Mouse (Mus musculus) CH12F3 (cell line): Measurements from ENCODE around the gene Csnk2a2.

Source experiments
- in situ Hi-C: fragments of 300-500 bp; cut with MboI; formaldehyde crosslinking; loops from 2 replicates; pipeline ENCODE4 v1.14.3; 2020; ENCODE audit warnings: low sequenced_read_pairs

Csnk2a2 gene

DNA sequence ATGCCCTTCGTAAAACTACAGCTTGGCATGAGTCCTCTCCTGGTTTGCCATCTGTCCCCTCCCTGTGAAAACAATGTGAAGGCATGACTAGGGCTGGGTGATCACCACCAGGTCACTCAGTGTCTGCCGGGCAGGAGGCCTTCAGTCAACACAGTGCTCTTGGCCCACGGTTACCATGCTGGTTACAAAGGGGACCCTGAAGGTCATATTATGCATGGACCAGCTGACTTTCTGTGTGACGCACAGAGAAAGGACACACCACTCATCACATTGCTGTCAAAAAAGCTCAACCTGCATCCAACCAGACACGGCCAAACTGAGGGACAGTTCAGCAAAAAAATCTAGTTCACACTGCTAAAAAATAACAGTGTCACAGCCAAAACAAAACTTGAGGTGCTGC, at the start of gene Csnk2a2:
TSS of gene Csnk2a2 (minus strand) at position 34 of the 400 bp plus-strand sequence.
- in situ Hi-C loops = no loop called here

DNA sequence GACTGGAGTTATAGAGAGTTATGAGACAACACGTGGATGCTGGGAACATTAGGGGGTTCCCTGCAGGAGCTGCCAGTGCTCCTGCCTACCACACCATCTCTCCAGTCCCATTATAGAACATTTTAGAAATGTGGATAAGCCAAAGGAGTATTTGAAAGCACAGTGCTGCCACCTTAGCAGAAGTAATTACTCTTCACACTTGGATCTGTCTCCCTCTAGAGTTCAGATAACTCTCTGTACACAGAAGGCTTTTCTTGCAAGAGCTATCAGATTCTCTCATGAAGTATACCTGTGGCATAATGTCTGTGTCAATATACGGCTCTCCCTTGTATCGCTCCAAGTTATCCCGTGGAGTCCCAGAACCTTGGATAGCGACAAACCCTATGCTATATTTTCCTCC, 49.6 kb upstream of the Csnk2a2 start:
- in situ Hi-C loops = no loop called here

- in situ Hi-C loops = no loop called here
These were observed 43.9 kb upstream of the Csnk2a2 start, which contains the start of gene Ccdc113 for GRCm38 (mm10) chr8:95533584-95534387. Ccdc113 (plus strand) TSS chr8:95534085.

GRCm38 (mm10) chr8:95532206-95532605, 42.4 kb upstream of the Csnk2a2 start:
- in situ Hi-C loops = no loop called here

- in situ Hi-C loops = no loop called here
These were observed 39.0 kb upstream of the Csnk2a2 start for GRCm38 (mm10) chr8:95528750-95529310.

- in situ Hi-C loops = no loop called here
These were observed 38.4 kb upstream of the Csnk2a2 start for GRCm38 (mm10) chr8:95528194-95528593.

- in situ Hi-C loops = no loop called here
These were observed 34.2 kb upstream of the Csnk2a2 start for GRCm38 (mm10) chr8:95523991-95524390.

DNA sequence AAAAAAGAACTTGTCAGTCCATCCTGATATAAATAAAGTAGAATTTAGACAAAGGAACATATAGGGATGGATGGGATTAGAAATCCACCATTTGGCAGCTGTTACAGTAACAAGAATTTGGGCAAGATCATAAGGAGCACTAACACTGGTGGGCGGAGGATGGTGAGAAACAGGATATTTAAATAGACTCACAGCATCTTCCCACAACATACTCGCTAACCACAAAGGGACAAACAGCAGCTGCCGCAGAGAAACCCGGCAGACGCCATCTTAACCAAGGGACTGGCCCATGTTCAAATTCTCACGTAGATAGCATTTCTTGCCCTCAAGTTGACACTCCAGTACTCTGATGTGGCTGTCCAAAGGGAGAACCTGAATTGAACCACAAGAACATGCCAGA, 27.1 kb upstream of the Csnk2a2 start:
- in situ Hi-C loops = no loop called here

DNA sequence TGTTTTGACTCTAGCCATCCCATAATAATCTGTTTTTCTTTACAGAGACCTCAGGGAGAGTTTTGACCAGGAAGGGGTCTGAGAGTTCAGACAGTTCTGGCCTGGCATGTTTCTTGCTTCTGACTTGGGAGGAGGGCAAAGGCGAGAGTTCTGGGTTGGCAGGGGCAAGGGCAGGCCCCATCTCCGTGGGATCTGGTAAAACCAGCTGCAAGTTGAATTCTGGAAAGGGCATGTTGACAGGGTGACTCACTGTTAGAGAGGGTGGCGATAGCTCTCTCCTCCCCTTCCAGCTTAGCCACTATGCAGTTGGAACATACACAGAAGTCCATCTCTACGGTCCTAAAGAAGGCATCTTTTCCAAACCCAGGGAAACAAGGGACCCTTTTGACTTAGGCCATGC, 23.4 kb upstream of the Csnk2a2 start:
- in situ Hi-C loops = no loop called here

GRCm38 (mm10) chr8:95512257-95512656, 22.4 kb upstream of the Csnk2a2 start:
- in situ Hi-C loops = no loop called here

- in situ Hi-C loops = no loop called here
These were observed 16.4 kb upstream of the Csnk2a2 start for GRCm38 (mm10) chr8:95506245-95506644.

DNA sequence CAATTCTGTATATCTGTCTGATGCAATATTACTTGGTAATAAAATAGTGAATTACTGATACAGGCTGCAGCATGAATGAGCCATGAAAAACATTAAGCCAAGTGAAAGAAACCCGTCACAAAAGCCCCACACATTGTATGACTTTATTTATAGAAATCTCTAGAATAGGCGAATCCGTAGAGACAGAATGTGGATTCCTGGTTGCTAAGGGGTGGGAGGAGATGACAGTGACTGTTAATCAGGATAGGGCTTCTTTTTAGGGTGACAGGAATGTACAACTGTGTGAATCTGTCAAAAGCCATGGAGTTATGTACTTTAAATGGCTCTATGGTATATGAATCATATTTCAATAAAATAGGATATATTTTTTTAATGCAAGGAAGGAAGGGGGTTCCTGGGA, 15.8 kb upstream of the Csnk2a2 start:
- in situ Hi-C loops = no loop called here

DNA sequence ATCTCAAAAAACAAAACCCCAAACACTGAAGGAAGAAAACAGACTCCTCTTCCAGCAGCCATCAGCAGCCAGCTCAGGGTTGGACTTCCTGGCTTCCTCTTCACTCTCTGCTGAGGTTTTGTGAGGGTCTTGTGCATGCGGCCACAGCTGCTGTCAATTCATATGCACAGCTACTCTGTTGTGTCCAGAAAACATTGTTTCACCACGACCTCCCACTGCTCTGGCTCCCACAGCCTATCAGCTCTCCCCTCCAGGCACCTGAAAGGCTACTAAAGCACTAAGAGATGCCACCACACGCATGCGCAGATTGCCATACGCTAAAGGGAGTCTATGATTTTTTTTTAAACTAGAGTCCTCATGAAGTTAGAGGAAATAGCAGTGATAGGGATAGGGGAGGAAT, 15.0 kb upstream of the Csnk2a2 start:
- in situ Hi-C loops = no loop called here

GRCm38 (mm10) chr8:95502431-95502830, 12.6 kb upstream of the Csnk2a2 start:
- in situ Hi-C loops = no loop called here

- in situ Hi-C loops = no loop called here
These were observed 10.6 kb upstream of the Csnk2a2 start for GRCm38 (mm10) chr8:95500436-95500835.

GRCm38 (mm10) chr8:95499266-95500064, 9.6 kb upstream of the Csnk2a2 start:
- in situ Hi-C loops = no loop called here

DNA sequence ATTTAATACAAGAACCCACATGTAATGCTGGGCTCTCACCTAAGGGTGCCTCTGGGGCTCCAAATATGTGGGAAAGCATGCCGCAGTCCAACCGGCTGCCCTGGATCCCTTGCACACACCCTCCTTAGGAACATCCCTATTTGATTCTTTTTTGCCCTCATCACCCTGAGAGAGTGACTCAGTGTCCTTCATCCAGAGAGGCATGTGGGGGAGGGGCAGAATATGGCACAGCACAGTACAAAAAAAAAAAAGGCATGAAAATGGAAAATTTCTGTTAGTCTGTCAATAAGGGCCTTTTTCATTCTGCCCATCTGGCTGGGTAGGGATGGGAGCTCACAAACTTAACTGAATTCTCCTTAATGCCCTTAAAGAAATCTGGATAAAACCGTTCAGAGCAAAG, 8.0 kb upstream of the Csnk2a2 start:
- in situ Hi-C loops = no loop called here

DNA sequence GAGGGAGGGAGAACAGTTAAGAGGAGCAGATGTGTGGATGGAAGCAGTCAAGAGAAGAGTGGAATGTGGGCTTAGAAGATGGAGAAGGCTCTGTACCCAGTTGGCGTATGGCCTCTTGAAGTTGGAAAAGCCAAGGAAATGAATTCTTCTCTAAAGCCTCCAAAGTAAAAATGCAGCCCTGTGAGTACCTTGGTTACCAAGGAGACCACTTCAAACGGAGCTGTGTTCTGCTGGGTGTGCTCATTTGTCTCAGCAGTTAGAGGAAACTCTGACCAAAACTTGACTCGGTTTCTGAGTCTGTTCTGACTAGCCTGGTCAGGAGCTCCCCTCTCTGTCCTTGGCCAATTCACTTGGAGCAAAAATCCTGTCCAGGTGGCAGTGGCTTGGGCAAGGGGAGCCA, 6.6 kb upstream of the Csnk2a2 start:
- in situ Hi-C loops = no loop called here

DNA sequence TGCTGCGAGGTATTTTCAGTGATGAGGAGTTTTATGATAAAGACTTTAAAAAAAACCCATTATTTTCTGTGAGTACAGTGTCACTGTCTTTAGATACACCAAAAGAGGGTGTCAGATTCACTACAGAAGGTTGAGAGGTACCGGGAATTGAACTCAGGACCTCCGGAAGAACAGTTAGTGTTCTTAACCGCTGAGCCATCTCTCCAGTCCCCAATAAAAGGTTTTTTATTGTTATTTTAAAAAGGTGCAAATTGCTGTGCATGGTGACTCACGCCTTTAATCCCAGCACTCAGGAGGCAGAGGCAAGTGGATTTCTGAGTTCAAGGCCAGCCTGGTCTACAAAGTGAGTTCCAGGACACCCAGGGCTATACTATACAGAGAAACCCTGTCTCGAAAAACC, 5.6 kb upstream of the Csnk2a2 start:
- in situ Hi-C loops = no loop called here

DNA sequence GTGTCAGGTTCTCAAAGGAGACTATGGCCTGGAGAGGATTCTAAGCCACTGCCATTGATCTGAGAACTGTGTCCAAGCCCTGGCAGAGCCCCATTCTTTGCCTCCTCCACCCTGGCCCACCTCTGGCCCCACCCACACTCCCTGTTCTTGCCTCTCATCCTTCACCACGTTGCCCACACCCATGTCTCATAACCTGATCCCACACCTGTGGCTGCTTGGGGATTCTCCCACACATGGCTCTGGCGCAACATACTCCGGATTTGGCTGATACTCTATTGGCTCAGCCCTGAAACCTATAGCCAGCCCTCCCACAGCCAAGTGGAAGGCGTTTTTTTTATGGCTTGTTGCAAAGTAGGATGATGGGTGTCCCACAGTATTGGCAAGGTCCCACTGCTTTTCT, 2.2 kb upstream of the Csnk2a2 start:
- in situ Hi-C loops = no loop called here

DNA sequence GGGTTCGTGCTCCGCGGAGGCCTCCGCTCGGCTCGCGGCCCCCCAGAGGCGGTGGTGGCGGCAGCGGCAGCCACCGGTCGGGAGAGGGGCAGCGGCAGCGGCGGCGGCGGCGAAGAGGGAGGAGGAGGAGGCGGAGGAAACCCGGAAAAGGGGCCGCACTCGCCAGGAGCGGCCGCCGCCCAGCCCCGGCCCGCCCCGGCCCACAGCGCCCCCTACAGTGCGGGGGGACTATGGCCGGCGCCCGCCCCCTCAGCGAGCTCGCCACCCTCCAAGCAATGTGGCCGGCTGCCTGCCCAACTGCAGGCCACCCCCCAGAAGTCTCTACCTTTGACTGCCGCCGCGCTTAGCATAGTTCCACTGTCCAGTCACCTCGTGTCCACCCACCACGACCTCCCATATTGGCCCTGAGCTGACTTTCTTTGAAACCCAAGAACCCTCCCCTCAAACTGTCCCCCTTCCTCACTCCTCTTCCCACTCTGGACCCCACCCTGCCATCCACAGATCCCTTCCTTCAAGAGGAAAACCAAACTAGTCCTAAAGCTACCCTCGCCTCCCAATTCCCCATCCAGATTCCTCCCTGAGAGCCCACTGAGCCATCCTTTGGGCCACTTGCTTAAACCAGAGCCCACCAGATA, 1.0 kb downstream of the Csnk2a2 start:
- in situ Hi-C loops = no loop called here
